Mouse (Mus musculus): Measurements from ENCODE around the gene Akna. TPM values are rescaled to one million over a fixed set of nuclear protein-coding genes. Genes with fewer than 3 reads are reported as not detected.
"Not testable (repeated sequence)": the region's sequence is repeated elsewhere in the genome, so short reads cannot be mapped to it uniquely, and the experiment has no call there.

The Akna gene
- polyA plus RNA-seq, 1 experiment from 2014 or later: 5.4 TPM

DNA sequence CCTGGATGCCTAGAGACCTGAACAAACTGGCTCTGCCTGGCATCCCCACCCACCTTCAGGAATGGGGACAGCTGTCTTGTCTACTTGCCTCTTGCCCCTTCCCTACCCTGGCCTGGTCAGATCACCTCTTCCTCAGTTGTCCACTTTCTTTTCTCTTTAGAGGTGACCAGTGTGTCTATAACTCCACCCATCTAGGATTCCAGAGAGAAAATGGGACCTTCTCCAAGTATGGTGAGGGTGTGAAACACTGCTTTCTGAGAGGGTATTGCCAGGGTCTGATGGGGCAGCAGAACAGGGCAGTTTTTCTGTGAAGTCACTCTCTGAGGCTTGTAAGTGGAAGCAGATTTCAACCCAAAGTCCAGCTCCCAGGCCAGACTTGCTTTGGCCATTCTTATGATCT, 57.9 kb downstream of the Akna start:
- Histone ChIP-seq H3K36me3 (no peaks in the 10 kb centered on the region), H3K27ac (no peak overlapping the region), H3K4me1 (no peaks in the 10 kb centered on the region), H3K4me3 (no peak overlapping the region), H3K27me3 (replicated peaks) (0 out of 2 replicates have a peak, but pooled peaks cover 5% of the 10 kb centered on the region), H3K9me3 (replicated peaks) (no peaks in the 10 kb centered on the region), H3K9ac (no peak overlapping the region), H3K4me2 (no peak overlapping the region)
- no peak for ATAC-seq

DNA sequence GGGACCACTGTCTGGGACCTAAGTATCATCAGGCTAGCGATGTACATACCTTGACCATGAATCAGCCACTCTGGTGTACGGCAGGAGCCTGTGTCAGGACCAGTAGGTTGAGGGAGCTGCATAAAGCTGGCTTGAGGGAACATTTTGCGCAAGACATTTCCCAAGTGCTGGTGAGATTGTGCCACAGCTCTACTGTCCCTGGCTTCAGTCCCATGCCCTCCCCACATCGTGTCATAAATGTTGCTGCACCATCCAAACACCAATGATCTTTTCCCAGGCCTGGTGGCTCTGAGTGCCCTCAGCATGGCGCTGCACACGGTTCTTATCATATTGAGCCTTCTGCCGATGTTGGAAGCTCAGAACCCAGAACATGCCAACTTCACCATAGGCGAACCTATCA, 58.9 kb downstream of the Akna start, which contains the start of gene Orm1:
Orm1 (plus strand) TSS at position 266 of the 400 bp plus-strand sequence.
- H3K27me3 ChIP-seq (replicated peaks): 0 out of 2 replicates have a peak, but pooled peaks cover 5% of the 10 kb centered on the region
- H3K9ac ChIP-seq: no peak within 1 kb of the TSS
- no peaks in the 10 kb centered on the region for H3K36me3 ChIP-seq
- no peak within 1 kb of the TSS for H3K4me2 ChIP-seq
- H3K4me1 ChIP-seq: no peaks in the 10 kb centered on the region
- no peak within 1 kb of the TSS for H3K27ac ChIP-seq
- H3K4me3 ChIP-seq: no peak within 1 kb of the TSS
- no peak for ATAC-seq
- 66% methylated on average over 8 of the region's 8 CpGs for WGBS (ENCODE audit: insufficient replicate concordance)
- H3K9me3 ChIP-seq (replicated peaks): no peaks in the 10 kb centered on the region

GRCm38 (mm10) chr4:63343608-63344007, 59.5 kb downstream of the Akna start:
- H3K9me3 ChIP-seq (replicated peaks): no peaks in the 10 kb centered on the region
- H3K27me3 ChIP-seq (replicated peaks): 0 out of 2 replicates have a peak, but pooled peaks cover 4% of the 10 kb centered on the region
- H3K9ac ChIP-seq: no peak overlapping the region
- WGBS (ENCODE audit: insufficient replicate concordance): 51% methylated on average over 3 of the region's 3 CpGs
- no peak for ATAC-seq
- no peak overlapping the region for H3K4me2 ChIP-seq
- H3K4me3 ChIP-seq: no peak overlapping the region
- no peaks in the 10 kb centered on the region for H3K4me1 ChIP-seq
- H3K27ac ChIP-seq: no peak overlapping the region
- no peaks in the 10 kb centered on the region for H3K36me3 ChIP-seq

- Histone ChIP-seq H3K36me3 (no peaks in the 10 kb centered on the region), H3K4me1 (no peaks in the 10 kb centered on the region), H3K4me2 (no peak overlapping the region), H3K4me3 (no peak overlapping the region), H3K27ac (no peak overlapping the region), H3K27me3 (replicated peaks) (no peaks in the 10 kb centered on the region), H3K9ac (no peak overlapping the region), H3K9me3 (replicated peaks) (no peaks in the 10 kb centered on the region)
- ATAC-seq: no peak
- WGBS (ENCODE audit: insufficient replicate concordance): 53% methylated on average over 4 of the region's 4 CpGs
Measured at GRCm38 (mm10) chr4:63342491-63342890, 60.7 kb downstream of the Akna start.

GRCm38 (mm10) chr4:63338414-63339076, 64.6 kb downstream of the Akna start:
- Histone ChIP-seq H3K27ac (no peak overlapping the region), H3K4me3 (no peak overlapping the region), H3K4me1 (no peaks in the 10 kb centered on the region), H3K36me3 (no peaks in the 10 kb centered on the region), H3K27me3 (replicated peaks) (no peaks in the 10 kb centered on the region), H3K9me3 (replicated peaks) (no peaks in the 10 kb centered on the region), H3K4me2 (no peak overlapping the region), H3K9ac (no peak overlapping the region)
- WGBS (ENCODE audit: insufficient replicate concordance): 58% methylated on average over 3 of the region's 3 CpGs
- ATAC-seq: no peak

GRCm38 (mm10) chr4:63333403-63333802, 69.8 kb downstream of the Akna start:
- Histone ChIP-seq H3K36me3 (peaks cover 14% of the 10 kb centered on the region), H3K9me3 (replicated peaks) (no peaks in the 10 kb centered on the region), H3K27me3 (replicated peaks) (no peaks in the 10 kb centered on the region), H3K4me2 (no peak overlapping the region), H3K4me1 (no peaks in the 10 kb centered on the region), H3K27ac (no peak overlapping the region), H3K4me3 (no peak overlapping the region), H3K9ac (no peak overlapping the region)
- ATAC-seq: no peak
- WGBS (ENCODE audit: insufficient replicate concordance): 86% methylated on average over 4 of the region's 4 CpGs

DNA sequence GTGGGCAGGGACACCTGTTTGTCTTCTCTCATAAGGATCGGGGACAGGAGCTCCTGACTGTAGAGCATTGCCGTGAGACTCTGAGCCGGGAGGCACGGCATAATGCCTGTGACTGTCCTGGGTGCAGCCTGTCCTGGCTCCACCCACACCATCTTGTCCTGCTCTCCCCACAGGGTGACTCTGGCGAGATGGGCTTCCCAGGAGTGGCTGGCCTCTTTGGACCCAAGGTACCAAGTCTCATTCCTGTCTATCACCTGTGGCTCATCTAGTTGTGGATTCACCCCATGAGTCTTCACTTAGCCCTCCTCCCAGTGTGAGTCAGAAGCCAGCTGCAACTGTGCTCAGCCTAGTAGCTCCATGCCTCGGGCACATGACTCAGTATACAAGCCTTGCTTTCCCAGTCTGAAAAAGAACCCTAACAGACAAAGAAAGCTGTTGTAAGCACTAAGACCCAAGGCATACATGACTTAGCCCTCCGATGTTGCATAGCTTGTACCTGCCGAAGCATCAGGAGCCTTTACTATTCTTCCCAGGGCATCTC, 79.8 kb downstream of the Akna start:
- H3K9ac ChIP-seq: no peak overlapping the region
- no peaks in the 10 kb centered on the region; the same call in 1 of the 2 replicates for H3K27me3 ChIP-seq (replicated peaks)
- ATAC-seq: no peak
- no peaks in the 10 kb centered on the region for H3K9me3 ChIP-seq (replicated peaks)
- no peaks in the 10 kb centered on the region for H3K4me1 ChIP-seq
- no peak overlapping the region for H3K27ac ChIP-seq
- no peak overlapping the region for H3K4me3 ChIP-seq
- no peak overlapping the region for H3K4me2 ChIP-seq
- peaks cover 35% of the 10 kb centered on the region for H3K36me3 ChIP-seq
- 62% methylated on average over 8 of the region's 8 CpGs for WGBS (ENCODE audit: insufficient replicate concordance)

DNA sequence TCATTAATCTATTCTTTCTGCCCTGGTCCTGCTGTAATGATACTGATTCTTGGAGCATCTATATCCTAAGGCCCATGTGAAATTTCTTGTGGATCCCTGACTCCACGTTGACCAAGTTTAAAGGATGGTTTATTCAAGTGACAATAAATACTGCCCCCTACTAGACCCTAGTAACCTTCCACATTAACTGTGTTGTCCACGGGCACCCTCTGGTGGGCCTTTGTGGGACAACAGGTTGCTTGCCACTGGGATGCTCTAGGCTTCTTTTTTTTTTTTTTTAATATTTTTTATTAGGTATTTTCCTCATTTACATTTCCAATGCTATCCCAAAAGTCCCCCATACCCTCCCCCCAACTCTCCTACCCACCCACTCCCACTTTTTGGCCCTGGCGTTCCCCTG, 83.6 kb downstream of the Akna start:
- not testable (repeated sequence) for H3K9ac ChIP-seq; H3K4me3 ChIP-seq; H3K27me3 ChIP-seq (replicated peaks); H3K4me1 ChIP-seq; H3K27ac ChIP-seq; ATAC-seq; H3K4me2 ChIP-seq; H3K9me3 ChIP-seq (replicated peaks)
- H3K36me3 ChIP-seq: peaks cover 35% of the 10 kb centered on the region
- WGBS (ENCODE audit: insufficient replicate concordance): 25% methylated on average over 3 of the region's 3 CpGs

Other genes starting within 250 kb of the Akna start
- 586 and 615 TPM in 2 replicates for gene Ambp, start 248.6 kb downstream of the Akna start, polyA plus RNA-seq (2016; fragmentation: Nextera tagmentation; extraction: Ambion mirVana)
- 7.1 and 7.2 TPM in 2 replicates for gene Kif12, start 231.2 kb downstream of the Akna start, polyA plus RNA-seq (2016; fragmentation: Nextera tagmentation; extraction: Ambion mirVana)
- 2.3 and 2.7 TPM in 2 replicates for gene Col27a1, start 189.3 kb downstream of the Akna start, polyA plus RNA-seq (2016; fragmentation: Nextera tagmentation; extraction: Ambion mirVana)
- gene Orm1, start 58.8 kb downstream of the Akna start, polyA plus RNA-seq (2016; fragmentation: Nextera tagmentation; extraction: Ambion mirVana): not detected in 2 replicates
- gene Orm3, start 47.2 kb downstream of the Akna start, polyA plus RNA-seq (2016; fragmentation: Nextera tagmentation; extraction: Ambion mirVana): not detected in 2 replicates
- not detected in 2 replicates for gene Orm2, start 40.9 kb downstream of the Akna start, polyA plus RNA-seq (2016; fragmentation: Nextera tagmentation; extraction: Ambion mirVana)
- 1.1 and 1.4 TPM in 2 replicates for gene Whrn, start 92.6 kb upstream of the Akna start, polyA plus RNA-seq (2016; fragmentation: Nextera tagmentation; extraction: Ambion mirVana)
- 124 and 125 TPM in 2 replicates for gene Atp6v1g1, start 141.4 kb upstream of the Akna start, polyA plus RNA-seq (2016; fragmentation: Nextera tagmentation; extraction: Ambion mirVana)
- 7.5 and 7.8 TPM in 2 replicates for gene Tmem268, start 155.4 kb upstream of the Akna start, polyA plus RNA-seq (2016; fragmentation: Nextera tagmentation; extraction: Ambion mirVana)
- gene Gm11213, start 201.9 kb upstream of the Akna start, polyA plus RNA-seq (2016; fragmentation: Nextera tagmentation; extraction: Ambion mirVana): not detected in 2 replicates
- not detected in 2 replicates for gene Tex48, start 219.1 kb upstream of the Akna start, polyA plus RNA-seq (2016; fragmentation: Nextera tagmentation; extraction: Ambion mirVana)

All from liver, embryonic 12.5 days (tissue).